Mouse (Mus musculus) C2C12 (cell line): ENCODE measurements around the gene Sln.

Source experiments
- CTCF ChIP-seq: IDR thresholded peaks from one replicate; pipeline ENCODE4 v1.5.1; 2011; ENCODE audit not compliant: control insufficient read depth, insufficient read depth, insufficient read length
- MAX ChIP-seq: IDR thresholded peaks from one replicate; pipeline ENCODE4 v1.6.1; 2011; ENCODE audit warnings: mild to moderate bottlenecking, control low read depth
- MYOD1 ChIP-seq: IDR thresholded peaks from one replicate; pipeline ENCODE4 v1.6.1; 2011; ENCODE audit warnings: low read depth; ENCODE audit not compliant: control insufficient read depth, insufficient read length
- MYOG ChIP-seq: IDR thresholded peaks from one replicate; pipeline ENCODE4 v1.6.1; 2011; ENCODE audit not compliant: control insufficient read depth, insufficient read length; ENCODE audit errors: extremely low read depth
- USF1 ChIP-seq: IDR thresholded peaks from one replicate; pipeline ENCODE4 v1.6.1; 2011; ENCODE audit warnings: low read depth, mild to moderate bottlenecking, control low read depth, moderate library complexity

DNA sequence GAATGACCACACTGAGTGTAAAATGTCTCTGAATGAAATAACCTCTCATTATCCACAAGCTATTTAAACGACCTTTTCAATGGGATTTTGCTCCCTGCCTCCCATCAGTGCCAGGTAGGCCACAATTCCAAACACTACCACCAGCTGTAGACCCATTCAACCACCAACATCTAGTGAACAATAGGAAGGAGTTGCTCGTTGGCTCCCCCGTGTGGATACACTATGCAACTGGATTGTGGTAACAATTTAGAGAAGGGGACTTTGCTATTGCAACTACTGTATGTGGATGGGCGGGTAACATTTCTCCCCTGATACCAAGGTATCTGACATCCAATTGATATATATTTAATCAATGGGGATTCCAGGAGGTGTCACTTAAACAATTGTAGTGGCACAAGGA lies 31.2 kb upstream of the Sln start:
- TF ChIP-seq CTCF (no peak), MAX (no peak), MYOG (no peak), USF1 (no peak), MYOD1 (no peak)
